Mouse (Mus musculus) intestine, postnatal 0 days (tissue): Measurements from ENCODE around the gene Gapvd1. TPM values are rescaled to one million over a fixed set of nuclear protein-coding genes. Genes with fewer than 3 reads are reported as not detected.

Experiments used
- ATAC-seq: fragments of 200-750 bp; cut with Nextera tagmentation; 2 replicates; pipeline ENCODE4 v1.8.0; 2017; ENCODE audit warnings: mild to moderate bottlenecking, moderate TSS enrichment, moderate library complexity
- H3K27ac ChIP-seq: fragments of 300-500 bp; sonication (generic); 2 replicates; pipeline ENCODE4 v1.5.1; 2014; ENCODE audit warnings: mild to moderate bottlenecking, low read depth, low read length, moderate library complexity
- H3K27me3 ChIP-seq: fragments of 300-500 bp; sonication (generic); replicated peaks from 2 replicates; pipeline ENCODE4 v1.6.1; 2014; ENCODE audit warnings: low read length, mixed read lengths; ENCODE audit not compliant: control insufficient read depth, insufficient read depth
- H3K36me3 ChIP-seq: fragments of 300-500 bp; sonication (generic); 2 replicates; pipeline ENCODE4 v1.6.1; 2014; ENCODE audit warnings: mild to moderate bottlenecking, moderate library complexity; ENCODE audit not compliant: control insufficient read depth, insufficient read depth
- H3K4me1 ChIP-seq: fragments of 300-500 bp; sonication (generic); replicated peaks from 2 replicates; pipeline ENCODE4 v1.6.1; 2014; ENCODE audit warnings: antibody characterized with exemption, low read length, mixed read lengths; ENCODE audit not compliant: control insufficient read depth, insufficient read depth
- H3K4me2 ChIP-seq: fragments of 300-500 bp; sonication (generic); replicated peaks from 2 replicates; pipeline ENCODE4 v1.6.1; 2014; ENCODE audit warnings: low read depth, mild to moderate bottlenecking, moderate library complexity
- H3K4me3 ChIP-seq: fragments of 300-500 bp; sonication (generic); 2 replicates; pipeline ENCODE4 v1.5.1; 2014; ENCODE audit warnings: low read depth, low read length
- H3K9ac ChIP-seq: fragments of 300-500 bp; sonication (generic); 2 replicates; pipeline ENCODE4 v1.6.1; 2014; ENCODE audit warnings: mild to moderate bottlenecking, low read depth, low read length
- H3K9me3 ChIP-seq: fragments of 300-500 bp; sonication (generic); 2 replicates; pipeline ENCODE4 v1.6.1; 2016; ENCODE audit warnings: mixed run types; ENCODE audit not compliant: control insufficient read depth
- CTCF ChIP-seq: sonication (generic); IDR thresholded peaks from 2 replicates; pipeline ENCODE4 v1.5.1; 2016; ENCODE audit warnings: low read depth, mild to moderate bottlenecking, control low read depth, antibody characterized with exemption, moderate library complexity
- WGBS: fragments of 180-500 bp; shearing (Covaris S2); extraction: QIAGEN DNeasy Blood & Tissue Kit; methylation state at CpG from one replicate; pipeline ENCODE4 v1.1.7; 2014; 5-methylcytosine and 5-hydroxymethylcytosine counted together
- polyA plus RNA-seq: library from polyadenylated mRNA; unstranded; fragments of >200 nt; fragmentation: Nextera tagmentation; extraction: Ambion mirVana; gene quantifications from 2 replicates; pipeline ENCODE4 v1.2.1, GENCODE M21; 2015

Gapvd1 gene
- polyA plus RNA-seq, 1 experiment from 2014 or later: 31.3 TPM

- no peaks in the 10 kb centered on the region for H3K27me3 ChIP-seq
- peak overlapping the region; percentile 71 for H3K9ac ChIP-seq
- H3K4me3 ChIP-seq: peak overlapping the region; percentile 68
- no peaks in the 10 kb centered on the region for H3K9me3 ChIP-seq
- H3K4me1 ChIP-seq: 0 out of 2 replicates have a peak, but pooled peaks cover 3% of the 10 kb centered on the region
- peak; percentile 44 for TF ChIP-seq CTCF
- peak overlapping the region; percentile 87 for H3K27ac ChIP-seq
- peaks cover 6% of the 10 kb centered on the region; the same call in 1 of the 2 replicates for H3K36me3 ChIP-seq
- peak overlapping the region; percentile 61 for H3K4me2 ChIP-seq
- WGBS: 6% methylated on average over 39 of the region's 39 CpGs
- peak; percentile 94 for ATAC-seq
Observed at GRCm38 (mm10) chr2:34801516-34802482, 46.8 kb upstream of the Gapvd1 start.

- 0 out of 2 replicates have a peak, but pooled peaks cover 3% of the 10 kb centered on the region for H3K4me1 ChIP-seq
- H3K9me3 ChIP-seq: no peaks in the 10 kb centered on the region
- H3K27me3 ChIP-seq: no peaks in the 10 kb centered on the region
- H3K36me3 ChIP-seq: peaks cover 1% of the 10 kb centered on the region; the same call in 1 of the 2 replicates
- H3K4me2 ChIP-seq: peak overlapping the region; percentile 91
- no peak for TF ChIP-seq CTCF
- no peak overlapping the region for H3K9ac ChIP-seq
- WGBS: 78% methylated on average over 7 of the region's 7 CpGs
- H3K27ac ChIP-seq: peak overlapping the region; percentile 28; the same call in 1 of the 2 replicates
- H3K4me3 ChIP-seq: peak overlapping the region; percentile 83
- ATAC-seq: no peak
Observed at GRCm38 (mm10) chr2:34800371-34800770, 45.3 kb upstream of the Gapvd1 start.

- WGBS: 2% methylated on average over 43 of the region's 44 CpGs
- TF ChIP-seq CTCF: no peak
Observed at GRCm38 (mm10) chr2:34799357-34800256, 44.6 kb upstream of the Gapvd1 start, which contains the start of gene Rabepk. TSS of gene Rabepk (minus strand) at chr2:34799912.

GRCm38 (mm10) chr2:34795426-34795825, 40.4 kb upstream of the Gapvd1 start:
- no peak overlapping the region for H3K9ac ChIP-seq
- H3K4me3 ChIP-seq: no peak overlapping the region
- no peak for ATAC-seq
- 86% methylated on average over 7 of the region's 7 CpGs for WGBS
- no peak for TF ChIP-seq CTCF
- H3K4me2 ChIP-seq: no peak overlapping the region
- H3K27ac ChIP-seq: no peak overlapping the region
- H3K36me3 ChIP-seq: peaks cover 19% of the 10 kb centered on the region; the same call in 1 of the 2 replicates
- H3K4me1 ChIP-seq: 0 out of 2 replicates have a peak, but pooled peaks cover 2% of the 10 kb centered on the region
- no peaks in the 10 kb centered on the region for H3K9me3 ChIP-seq
- no peaks in the 10 kb centered on the region for H3K27me3 ChIP-seq

More at GRCm38 (mm10) chr2:34799357-34800256, 44.6 kb upstream of the Gapvd1 start, which contains the start of gene Rabepk:
- peak within 1 kb of the TSS; percentile 75 for H3K9ac ChIP-seq
- peak within 1 kb of the TSS; percentile 66 for H3K27ac ChIP-seq
- H3K36me3 ChIP-seq: peaks cover 8% of the 10 kb centered on the region; the same call in 1 of the 2 replicates
- H3K4me2 ChIP-seq: peak within 1 kb of the TSS; percentile 91
- ATAC-seq: peak; percentile 66
- H3K9me3 ChIP-seq: no peaks in the 10 kb centered on the region
- 0 out of 2 replicates have a peak, but pooled peaks cover 3% of the 10 kb centered on the region for H3K4me1 ChIP-seq
- H3K27me3 ChIP-seq: no peaks in the 10 kb centered on the region
- H3K4me3 ChIP-seq: peak within 1 kb of the TSS; percentile 83

- no peak overlapping the region for H3K9ac ChIP-seq
- no peaks in the 10 kb centered on the region for H3K9me3 ChIP-seq
- TF ChIP-seq CTCF: no peak
- peaks cover 22% of the 10 kb centered on the region; the same call in 1 of the 2 replicates for H3K36me3 ChIP-seq
- H3K4me3 ChIP-seq: no peak overlapping the region
- ATAC-seq: no peak
- 88% methylated on average over 2 of the region's 2 CpGs for WGBS
- no peak overlapping the region for H3K4me2 ChIP-seq
- no peak overlapping the region for H3K27ac ChIP-seq
- H3K27me3 ChIP-seq: no peaks in the 10 kb centered on the region
- no peaks in the 10 kb centered on the region for H3K4me1 ChIP-seq
Observed at GRCm38 (mm10) chr2:34794511-34794910, 39.5 kb upstream of the Gapvd1 start.
